Mouse (Mus musculus) frontal cortex, postnatal 10 days (tissue): Measurements from ENCODE around the gene Irak3.

Experiments used
- DNase-seq, 2 experiments: peaks; one replicate each; pipeline ENCODE4 v3.0.0; 2022; ENCODE audit warnings: low spot score in 2 of 2, mixed read lengths in 1 of 2

The Irak3 gene

DNA sequence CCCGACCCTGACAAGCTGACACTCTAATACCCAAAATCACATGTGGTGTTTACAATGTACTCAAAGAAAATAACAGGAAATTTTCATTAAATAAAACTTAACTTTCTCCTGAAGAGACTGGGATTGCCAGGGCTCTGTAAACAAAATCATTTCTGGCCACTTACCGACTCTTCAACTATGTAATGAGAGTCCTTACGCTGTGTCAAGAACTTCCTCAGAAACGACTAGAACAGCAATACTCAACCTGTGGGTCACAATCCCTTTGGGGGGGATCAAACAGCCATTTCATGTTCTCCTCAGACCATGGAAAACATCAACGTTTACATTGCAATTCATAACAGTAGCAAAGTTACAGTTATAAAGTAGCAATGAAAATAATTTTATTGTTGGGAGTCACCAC, 104.4 kb downstream of the Irak3 start:
- no peak for DNase-seq

- no peak for DNase-seq
Observed at GRCm38 (mm10) chr10:120095716-120096115, 106.2 kb downstream of the Irak3 start.

GRCm38 (mm10) chr10:120095136-120095535, 106.8 kb downstream of the Irak3 start:
- no peak for DNase-seq

DNA sequence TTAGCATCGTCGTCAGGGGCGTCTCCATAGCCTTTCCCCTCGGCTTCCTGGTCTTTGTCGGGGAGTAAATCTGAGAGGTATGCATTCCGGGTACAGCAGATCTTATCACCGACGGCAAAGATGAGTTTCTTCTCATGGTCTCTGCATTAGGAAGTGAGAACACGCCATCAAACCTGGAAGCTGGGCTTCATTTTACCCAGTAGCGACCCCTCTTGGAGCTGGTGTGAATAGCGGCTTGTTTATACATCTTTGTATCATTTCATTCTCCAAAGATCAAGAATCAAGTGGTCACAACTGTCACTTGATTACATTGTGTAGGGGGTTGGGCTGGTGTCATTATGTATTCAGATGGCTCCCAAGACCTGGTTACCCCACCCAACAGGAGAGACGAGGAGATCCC, 109.4 kb downstream of the Irak3 start:
- DNase-seq = no peak
